Mouse (Mus musculus) gastrocnemius, adult 18-20 months (tissue): ENCODE data around the gene Slc4a3. TPM values are rescaled to one million over a fixed set of nuclear protein-coding genes. Genes with fewer than 3 reads are reported as not detected.

Experiments used
- DNase-seq: peaks from one replicate; pipeline ENCODE4 v3.0.0; 2021; ENCODE audit warnings: low spot score
- total RNA-seq, 2 experiments: library from RNA; stranded (reverse); gene quantifications; 2 replicates each; pipeline ENCODE4 v1.2.3; 2021

Gene Slc4a3
- total RNA-seq, 2 experiments from 2014 or later: 6.0 to 9.2 TPM

DNA sequence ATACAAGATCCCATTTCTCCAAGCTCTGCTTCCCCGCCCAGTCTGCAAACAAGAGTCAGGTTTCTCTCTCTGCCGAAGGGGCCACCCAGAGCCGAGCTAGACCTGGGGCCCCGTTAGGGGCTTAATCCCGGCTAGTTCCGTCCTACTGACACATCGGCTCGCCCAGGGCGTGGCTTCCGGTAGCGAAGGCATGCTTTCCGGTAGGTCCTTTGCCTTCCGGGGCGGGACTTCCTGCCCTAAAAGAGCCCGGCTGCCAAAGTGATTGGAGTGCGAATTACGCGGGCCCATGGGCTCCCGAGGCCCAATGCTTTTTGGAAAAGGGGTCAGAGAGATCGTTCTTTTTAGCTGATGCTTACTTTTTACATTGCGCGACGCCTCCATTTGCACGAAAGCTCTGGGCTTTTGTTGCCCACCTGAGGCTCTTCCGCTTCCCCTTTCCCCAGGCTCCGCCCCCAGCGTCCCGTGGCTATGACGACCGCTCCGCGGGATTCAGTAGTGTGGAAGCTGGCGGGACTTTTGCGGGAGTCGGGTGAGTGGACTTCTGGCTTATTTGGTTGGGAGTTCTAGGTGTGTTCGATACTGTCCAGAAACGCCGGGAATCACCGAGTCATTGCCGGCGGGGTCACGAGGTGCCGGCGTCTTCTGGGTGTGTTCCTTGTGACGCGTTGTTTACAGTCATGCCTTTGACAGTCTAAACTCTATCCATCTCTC lies 24.6 kb upstream of the Slc4a3 start, which contains the start of gene Stk11ip:
Gene Stk11ip (plus strand): TSS at position 209 of the 711 bp plus-strand sequence.
- peak; percentile 94 for DNase-seq

DNA sequence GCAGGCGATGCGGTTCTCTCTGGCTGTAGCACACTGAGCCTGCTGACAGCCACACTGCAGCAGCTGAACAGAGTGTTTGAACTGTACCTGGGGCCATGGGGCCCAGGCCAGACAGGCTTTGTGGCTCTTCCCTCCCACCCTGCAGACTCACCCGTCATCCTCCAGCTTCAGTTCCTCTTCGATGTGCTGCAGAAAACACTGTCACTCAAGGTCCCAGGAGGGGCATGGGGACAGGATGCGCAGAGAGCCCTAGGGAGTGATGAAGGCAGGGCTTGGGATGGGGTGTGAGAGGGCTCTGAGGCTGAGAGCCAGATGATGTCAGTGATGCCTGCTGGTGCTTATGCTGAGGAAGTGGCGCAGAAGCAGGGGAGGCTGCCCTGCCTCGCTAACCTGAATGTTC lies 21.4 kb upstream of the Slc4a3 start:
- no peak for DNase-seq

DNA sequence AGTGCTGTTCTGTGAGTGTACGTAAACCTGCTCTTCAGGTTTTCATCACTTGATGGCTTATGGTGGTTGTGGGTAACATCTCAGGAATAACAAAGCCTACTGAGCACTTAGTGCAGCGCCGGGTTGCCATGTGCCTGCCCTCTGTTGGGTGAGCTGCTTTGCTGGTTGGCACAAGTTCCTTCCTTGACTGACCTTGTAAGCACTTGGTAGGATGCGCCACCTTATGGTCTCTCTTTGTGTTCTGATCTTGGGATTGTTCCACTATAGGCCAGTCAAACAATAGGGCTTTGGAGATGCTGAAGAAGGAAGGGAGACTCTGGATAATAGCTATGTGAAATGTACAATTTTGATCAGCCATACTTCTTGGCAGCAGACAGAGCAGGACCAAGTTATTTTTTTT lies 15.5 kb upstream of the Slc4a3 start:
- DNase-seq: no peak

DNA sequence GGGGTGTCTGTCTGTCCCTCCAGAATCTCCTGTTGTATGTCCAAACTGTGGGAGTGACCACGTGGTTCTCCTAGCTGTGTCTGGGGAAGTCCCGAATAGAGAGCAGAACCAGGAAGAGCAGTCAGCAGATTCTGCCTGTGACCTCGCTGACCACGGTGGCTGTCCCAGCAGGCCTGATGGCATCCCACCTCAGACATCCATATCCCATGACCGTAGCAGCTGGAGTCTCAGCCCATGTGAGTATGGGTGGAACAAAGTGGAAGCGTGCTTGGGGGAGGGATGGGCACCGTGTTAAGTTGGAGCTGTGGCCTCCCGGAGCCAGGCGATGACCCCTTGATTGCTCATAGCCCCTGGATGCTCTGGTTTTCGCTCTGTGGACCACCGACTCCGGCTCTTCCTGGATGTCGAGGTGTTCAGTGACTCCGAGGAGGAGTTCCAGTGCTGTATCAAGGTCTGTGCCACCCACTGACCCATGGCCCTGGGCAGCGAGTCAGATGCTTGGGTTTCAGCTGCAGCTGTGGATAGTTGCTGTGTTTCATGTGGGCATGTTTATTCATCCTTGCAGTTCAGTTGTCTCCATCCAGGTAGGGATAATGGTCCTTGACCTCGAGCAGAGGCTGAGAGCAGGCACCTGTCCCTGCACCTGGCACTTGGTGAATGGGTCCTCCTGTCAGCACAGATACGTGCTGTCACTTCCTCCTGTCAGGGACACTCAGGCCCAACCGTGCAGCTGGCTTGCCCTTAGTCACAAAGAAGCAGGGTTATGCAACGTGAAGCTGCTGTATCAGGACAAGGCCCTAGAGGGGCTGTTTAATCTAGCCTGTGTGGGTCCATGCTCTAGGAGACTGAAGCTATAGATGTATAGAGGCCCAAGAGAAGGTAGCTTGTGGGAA lies 13.5 kb upstream of the Slc4a3 start:
- DNase-seq: no peak

DNA sequence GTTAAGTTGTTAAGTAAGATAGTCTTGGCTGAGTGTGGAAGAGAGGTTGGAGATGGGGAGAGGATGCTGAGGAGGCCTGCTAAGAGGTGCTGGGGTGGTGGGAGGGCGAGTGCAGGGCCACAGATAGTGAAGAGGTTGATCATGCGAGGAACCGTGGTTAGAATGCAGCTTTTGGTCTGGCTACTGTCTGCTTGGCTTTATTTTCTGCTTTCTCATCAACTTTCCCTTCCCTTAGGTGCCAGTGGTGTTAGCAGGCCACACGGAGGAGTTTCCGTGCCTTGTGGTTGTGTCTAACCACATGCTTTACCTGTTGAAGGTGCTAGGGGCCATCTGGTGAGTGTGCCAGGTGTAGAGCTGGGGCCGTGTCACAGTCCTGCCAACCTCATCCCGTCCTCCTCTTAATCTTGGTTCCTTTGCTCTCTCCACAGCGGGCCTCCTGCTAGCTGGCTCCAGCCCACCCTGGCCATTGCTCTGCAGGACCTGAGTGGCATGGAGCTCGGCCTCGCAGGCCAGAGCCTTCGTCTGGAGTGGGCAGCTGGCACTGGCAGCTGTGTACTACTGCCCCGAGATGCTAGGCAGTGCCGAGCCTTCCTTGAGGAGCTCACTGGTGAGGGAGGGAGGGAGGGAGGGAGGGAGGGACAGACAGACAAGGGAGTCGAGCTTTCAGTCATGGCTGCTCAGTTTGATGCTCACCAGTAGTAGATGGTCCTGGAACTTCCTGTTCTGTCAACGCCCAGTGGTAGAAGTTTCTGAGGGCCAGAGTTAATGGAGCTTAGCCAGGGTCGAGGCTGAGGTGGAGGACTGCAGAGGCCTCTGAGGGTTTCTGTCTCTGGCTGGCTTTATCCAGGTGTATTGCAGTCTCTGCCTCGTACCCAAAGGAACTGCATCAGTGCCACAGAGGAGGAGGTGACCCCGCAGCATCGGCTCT lies 12.5 kb upstream of the Slc4a3 start:
- no peak for DNase-seq

DNA sequence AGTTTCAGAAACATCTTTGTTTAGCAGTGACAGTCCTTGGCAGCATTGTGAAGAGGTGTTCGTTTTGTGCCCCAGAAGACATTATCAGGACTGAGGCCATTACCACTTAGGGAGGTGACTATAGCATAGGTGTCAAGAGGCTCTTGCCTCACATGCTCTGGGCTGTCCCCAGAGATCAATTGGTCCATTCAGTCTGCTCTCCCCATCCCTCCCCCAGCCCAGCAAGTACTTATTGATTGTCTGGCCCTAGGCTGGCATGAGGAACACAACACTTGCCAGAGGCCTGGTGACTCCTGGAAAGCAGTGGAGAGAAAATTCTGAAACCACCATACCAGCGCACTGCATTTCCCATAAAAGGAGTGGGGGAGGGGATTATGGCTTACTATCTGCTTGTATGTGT lies 8.5 kb upstream of the Slc4a3 start:
- DNase-seq: no peak

DNA sequence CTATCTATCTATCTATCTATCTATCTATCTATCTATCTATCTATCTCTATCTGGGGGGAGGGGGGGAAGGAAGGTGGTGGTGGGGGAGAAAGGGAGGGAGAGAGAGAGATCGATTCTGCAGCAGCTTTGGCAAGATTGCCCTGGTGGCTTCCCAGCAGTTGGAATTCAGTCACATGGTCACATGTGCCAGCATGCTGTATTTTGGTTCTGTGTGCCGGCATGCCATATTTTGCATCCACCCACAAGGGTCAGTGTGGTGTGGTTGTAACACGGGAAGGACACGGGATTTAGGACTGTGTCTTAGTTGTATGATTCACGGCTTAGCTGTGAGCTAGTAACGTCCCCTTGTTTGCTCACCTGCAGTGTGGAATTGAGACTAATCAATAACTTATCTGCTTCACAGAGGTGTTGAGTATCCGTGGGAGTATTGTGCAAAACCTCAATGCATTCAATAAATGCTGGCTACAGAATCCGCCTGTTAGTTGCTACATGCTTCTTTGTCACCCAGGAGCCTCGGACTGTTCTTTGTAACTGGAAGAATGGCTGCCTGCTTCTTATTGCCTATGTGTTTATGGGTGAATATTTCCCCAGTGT lies 7.4 kb upstream of the Slc4a3 start:
- no peak for DNase-seq

DNA sequence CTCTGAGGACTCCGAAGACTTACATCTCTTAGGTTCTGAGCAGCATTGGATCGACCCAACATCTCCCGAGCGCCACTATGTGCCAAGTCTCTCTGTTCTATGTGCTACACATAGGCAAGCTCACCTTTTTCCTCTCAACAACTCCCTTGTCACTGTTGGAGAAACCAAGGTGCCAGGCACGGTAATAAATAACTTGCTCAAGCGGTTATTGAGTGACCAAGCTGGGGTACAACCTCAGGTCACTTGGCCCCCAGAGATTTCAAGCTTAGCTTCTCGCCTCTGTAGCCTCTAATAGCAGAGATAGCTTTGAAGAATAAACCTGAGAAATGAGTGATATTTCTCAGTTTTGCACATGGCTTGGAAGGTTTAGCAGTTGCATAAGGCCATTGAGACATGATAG lies 4.6 kb upstream of the Slc4a3 start:
- no peak for DNase-seq

DNA sequence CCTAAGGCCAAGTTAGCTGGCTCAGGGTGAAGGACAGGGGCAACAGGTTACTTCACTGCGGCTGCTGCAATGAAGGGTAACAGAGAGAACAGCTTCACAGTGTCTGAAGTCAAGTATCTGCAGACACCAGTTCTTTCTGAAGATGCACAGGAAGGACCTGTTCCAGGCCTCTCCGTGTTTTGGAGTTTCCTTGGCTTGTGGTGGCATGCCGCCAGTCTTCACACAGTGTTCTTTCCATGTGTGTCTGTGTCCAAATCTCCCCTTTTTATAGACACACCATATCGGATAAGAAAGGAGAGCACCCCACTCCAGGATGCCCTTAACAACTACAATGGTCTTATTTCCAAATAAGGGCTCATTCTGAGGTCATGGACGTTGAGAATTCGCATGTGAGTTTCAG lies 1.7 kb upstream of the Slc4a3 start:
- DNase-seq: no peak

DNA sequence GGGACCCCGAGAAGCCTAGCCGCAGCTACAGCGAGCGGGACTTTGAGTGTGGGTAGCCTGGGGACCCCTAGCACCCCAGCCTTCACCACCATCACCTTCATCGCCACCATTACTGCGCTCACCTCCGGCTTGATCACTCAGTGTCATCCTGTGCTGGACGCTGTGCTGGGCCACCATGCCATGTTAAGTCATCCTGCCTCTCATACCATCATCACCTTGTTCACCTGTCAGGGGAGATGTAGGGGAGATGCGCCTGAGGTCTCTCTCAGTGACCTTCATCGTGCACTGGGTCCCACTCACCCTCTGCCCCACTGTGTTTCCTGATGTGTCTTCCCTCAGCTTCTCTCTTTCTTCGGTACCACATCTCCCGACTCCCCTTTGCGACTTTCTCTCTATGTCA lies 1.3 kb downstream of the Slc4a3 start:
- DNase-seq: no peak

DNA sequence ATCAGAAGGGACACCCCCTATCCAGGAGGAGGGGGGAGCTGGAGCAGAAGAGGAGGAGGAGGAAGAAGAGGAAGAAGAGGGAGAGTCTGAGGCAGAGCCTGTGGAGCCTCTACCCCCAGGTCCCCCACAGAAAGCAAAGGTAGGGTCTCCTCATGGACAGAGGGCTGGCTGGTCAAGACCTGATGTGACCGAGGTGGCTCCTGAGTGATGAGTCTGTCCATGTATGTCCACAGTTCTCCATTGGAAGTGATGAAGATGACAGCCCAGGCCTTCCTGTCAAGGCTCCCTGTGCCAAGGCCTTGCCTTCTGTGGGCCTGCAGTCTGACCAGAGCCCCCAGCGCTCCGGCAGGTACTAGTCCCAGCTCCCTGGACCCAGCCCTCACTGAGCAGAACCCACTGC lies 2.0 kb downstream of the Slc4a3 start:
- DNase-seq: no peak

DNA sequence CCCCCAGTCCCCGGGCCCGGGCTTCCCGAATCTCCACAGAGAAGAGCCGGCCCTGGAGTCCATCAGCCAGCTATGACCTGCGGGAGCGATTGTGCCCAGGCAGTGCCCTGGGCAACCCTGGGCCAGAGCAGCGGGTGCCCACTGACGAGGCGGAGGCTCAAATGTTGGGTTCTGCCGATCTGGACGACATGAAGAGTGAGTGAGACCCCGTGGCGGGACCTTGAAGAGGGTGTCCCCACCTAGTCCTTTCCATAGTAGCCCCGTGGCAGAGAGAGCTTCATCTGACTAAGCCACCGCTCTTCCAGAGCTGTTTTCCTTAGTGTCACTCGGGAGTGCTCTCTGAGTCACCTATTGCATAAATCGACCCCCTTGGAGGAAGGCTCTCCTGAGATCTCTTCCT lies 2.8 kb downstream of the Slc4a3 start:
- no peak for DNase-seq

DNA sequence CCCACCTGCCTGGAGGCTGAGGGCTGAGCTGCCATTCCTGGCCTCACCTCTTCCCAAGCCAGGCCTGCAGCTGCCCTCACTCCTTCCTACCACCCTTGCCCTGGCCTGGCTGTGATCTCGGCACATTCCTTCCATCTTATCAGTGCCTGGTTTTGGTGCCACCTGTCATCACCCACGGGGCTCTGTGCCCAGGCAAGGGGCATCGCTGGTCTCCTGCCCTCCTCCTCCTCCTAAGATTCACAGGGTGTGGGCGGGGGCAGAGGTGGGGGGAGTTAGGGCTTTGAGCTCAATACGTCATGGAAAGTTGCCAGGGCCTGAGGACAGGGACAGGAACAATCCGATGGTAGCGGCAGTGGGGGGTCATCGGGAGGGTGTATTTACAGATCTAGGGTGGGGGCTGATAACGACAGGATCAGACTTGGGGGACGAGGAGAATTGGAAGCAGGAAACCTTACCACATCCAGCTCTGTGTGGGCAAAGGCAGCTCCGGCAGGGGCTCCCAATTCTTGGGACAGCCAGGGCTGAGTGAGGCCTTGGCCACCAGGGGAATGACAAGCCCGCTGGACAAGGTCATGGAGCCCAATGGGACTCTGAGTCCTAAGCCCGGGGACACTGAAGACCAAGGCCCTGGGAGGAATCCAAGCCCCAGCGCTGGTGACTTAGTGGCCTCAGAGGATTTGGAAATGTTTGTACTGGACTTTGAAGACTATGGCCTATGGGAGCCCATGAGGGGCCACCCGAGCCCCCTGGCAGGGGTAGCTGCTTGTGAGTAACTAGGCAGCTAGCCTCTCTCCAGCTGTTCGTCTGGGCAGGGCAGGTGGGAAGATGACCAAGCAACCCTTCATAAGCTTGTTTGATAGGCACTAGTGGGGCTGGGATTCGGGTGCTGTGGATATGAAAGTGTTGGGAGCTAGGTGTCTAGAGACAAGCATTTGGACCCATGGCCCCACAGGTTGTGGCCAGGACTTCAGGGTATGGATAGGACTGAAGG lies 3.5 kb downstream of the Slc4a3 start:
- no peak for DNase-seq

DNA sequence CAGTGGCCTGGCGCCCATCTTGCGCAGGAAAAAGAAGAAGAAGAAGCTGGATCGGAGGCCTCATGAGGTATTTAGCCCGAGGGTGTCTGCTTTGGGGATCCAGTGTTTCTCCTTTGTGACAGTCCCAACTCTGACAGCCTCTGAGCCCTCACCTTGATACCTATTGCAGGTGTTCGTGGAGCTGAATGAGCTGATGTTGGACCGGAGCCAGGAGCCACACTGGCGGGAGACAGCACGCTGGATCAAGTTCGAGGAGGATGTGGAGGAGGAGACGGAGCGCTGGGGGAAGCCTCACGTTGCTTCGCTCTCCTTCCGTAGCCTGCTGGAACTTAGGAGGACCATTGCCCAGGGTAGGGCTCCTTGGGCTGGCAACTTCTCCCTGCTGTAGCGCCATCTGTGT lies 4.5 kb downstream of the Slc4a3 start:
- no peak for DNase-seq

DNA sequence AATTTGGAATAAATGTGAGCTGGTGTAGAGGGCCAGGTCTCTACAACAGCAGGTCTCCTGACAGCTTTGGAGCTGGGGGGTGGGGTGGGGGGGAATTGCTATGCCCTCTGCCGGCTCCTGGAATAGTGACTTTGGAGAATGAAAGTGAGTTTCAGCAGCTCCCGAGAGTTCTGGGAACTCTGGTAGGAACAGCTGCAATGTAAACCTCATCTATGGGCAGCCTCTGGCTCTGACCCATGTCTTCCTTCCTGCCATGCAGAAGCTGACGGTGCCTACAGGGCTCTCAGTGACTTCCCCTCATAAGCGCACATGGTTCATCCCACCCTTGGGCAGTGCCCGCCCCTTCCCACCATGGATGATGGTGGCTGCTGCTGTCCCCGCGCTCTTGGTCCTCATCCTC lies 9.6 kb downstream of the Slc4a3 start:
- no peak for DNase-seq

DNA sequence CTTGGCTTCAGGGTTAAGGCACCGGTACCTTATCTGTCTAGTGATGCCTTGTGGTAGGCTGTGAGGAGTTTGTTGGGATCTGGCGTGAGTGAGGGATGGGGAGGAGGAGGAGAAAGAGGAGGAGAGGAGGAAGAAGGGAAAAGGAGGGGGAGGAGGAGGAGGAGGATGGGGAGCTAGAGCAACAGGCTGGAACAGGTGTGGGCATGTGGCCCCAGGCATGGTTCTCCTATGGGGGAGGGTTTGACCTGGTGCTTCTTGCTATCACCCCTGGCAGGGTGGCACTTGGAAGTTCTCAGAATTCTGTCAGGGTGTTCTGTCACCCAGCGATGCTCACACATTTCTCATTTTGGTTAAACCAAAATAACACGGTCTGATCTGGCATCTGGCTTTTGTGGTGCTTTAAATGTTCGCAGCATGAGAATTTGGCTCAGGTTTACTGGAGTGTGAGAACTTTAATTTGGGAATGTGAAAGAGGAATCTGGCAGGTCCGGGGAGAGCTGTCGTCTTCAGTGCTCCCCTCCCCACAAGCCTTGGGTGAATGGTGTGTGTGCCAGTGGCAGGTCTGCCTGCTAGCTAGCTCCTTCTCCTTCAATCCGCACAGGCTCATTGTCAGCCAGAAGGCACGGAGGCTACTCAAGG lies 10.2 kb downstream of the Slc4a3 start:
- DNase-seq: no peak

DNA sequence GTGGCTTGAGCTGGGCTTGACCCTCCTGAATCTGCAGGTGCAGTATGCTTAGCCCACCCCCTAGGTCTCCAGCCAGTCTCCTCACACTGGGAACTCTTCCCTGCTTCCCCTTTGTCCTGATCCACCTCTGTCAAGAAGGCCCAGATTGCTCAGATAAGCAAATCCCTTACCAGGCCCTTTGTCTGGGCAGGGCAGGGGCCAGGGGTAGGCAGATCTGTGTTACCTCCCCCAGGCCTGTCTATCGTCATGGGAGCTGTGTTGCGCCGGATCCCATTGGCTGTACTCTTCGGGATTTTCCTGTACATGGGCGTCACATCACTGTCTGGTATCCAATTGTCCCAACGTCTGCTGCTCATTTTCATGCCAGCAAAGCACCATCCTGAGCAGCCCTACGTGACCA lies 11.0 kb downstream of the Slc4a3 start:
- DNase-seq: no peak

DNA sequence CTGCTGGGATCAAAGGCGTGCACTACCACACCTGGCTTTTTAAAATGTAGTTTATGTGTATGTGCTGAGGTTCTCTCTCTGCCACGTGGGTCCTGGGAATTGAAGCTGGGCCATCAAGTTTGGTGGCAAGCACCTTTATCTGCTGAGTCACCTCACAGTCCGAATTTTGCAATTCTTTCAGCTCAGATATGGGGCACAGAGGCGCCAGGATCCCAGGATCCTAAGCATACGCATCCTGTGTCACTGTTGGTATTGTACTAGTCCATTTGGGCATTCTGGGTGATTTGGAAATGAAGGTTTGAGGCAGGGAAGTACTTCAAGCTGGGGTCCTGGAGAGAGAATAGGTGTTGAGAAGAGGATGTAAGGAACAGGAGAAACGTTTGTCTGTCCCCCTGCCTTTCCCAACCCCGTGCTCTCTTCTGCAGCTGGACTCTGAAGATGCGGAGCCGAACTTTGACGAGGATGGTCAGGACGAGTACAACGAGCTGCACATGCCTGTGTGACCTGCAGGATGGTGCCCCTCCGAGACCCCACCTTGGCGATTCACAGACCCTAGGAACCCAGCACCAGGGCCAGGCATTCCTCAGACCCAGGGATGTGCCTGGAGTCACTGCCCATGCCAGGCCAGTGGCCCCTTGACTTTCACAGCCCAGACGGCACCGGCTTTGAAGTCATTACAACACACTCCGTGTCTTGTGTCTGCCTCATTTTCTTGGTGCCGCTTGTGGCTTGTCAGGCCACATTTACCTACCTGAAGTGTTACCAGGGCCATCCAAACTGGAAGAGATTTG lies 12.5 kb downstream of the Slc4a3 start:
- DNase-seq: no peak
